Mouse (Mus musculus): ENCODE results near the gene Lgmn.

DNA sequence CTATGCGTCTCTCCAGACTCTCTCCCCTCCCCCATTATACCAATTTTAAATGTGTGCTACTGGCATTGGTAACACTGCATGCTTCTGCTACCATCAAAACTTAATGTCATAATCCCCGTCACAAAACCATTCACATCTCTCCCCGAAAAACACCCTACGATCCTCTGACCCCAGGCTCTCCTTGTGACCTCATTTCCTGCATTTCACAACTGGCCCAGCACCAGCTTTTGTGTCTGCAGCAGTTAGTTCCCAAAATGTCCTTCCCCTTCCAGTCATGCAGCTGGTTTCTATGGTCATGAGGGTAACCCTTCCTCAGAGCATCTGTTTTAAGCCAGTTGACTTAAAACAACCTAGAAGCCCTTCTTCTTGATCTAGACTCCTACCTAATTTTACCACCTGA lies 5.8 kb upstream of the Lgmn start:
- TF ChIP-seq CTCF (IDR thresholded peaks at IDR 0.05; ENCODE audit: low read depth) (no peak), EP300 (IDR thresholded peaks at IDR 0.05; ENCODE audit: low read depth) (no peak)
